Mouse (Mus musculus) kidney, postnatal 0 days (tissue): ENCODE results near the gene Lrch3. TPM values are rescaled to one million over a fixed set of nuclear protein-coding genes. Genes with fewer than 3 reads are reported as not detected.

Source experiments
- ATAC-seq: fragments of 200-750 bp; cut with Nextera tagmentation; replicated peaks from 2 replicates; pipeline ENCODE4 v1.8.0; 2017; ENCODE audit warnings: low read depth, moderate number of reproducible peaks, moderate TSS enrichment, moderate library complexity; ENCODE audit not compliant: low FRiP score
- DNase-seq: peaks from one replicate; pipeline ENCODE4 v3.0.0-alpha.2; 2016; ENCODE audit warnings: low spot score
- H3K27ac ChIP-seq: fragments of 300-500 bp; sonication (generic); 2 replicates; pipeline ENCODE4 v1.5.1; 2014; ENCODE audit warnings: mild to moderate bottlenecking
- H3K27me3 ChIP-seq: fragments of 300-500 bp; sonication (generic); 2 replicates; pipeline ENCODE4 v1.6.1; 2014; ENCODE audit warnings: low read length, mixed read lengths; ENCODE audit not compliant: insufficient read depth
- H3K36me3 ChIP-seq: fragments of 300-500 bp; sonication (generic); 2 replicates; pipeline ENCODE4 v1.6.1; 2014; ENCODE audit warnings: low read length, mixed read lengths; ENCODE audit not compliant: insufficient read depth
- H3K4me1 ChIP-seq: fragments of 300-500 bp; sonication (generic); replicated peaks from 2 replicates; pipeline ENCODE4 v1.6.1; 2014; ENCODE audit warnings: antibody characterized with exemption, low read length, mixed read lengths; ENCODE audit not compliant: insufficient read depth
- H3K4me2 ChIP-seq: fragments of 300-500 bp; sonication (generic); 2 replicates; pipeline ENCODE4 v1.6.1; 2014; ENCODE audit warnings: mild to moderate bottlenecking, low read length, moderate library complexity, mixed read lengths
- H3K4me3 ChIP-seq: fragments of 300-500 bp; sonication (generic); replicated peaks from 2 replicates; pipeline ENCODE4 v1.5.1; 2014; ENCODE audit warnings: low read depth, low read length
- H3K9ac ChIP-seq: fragments of 300-500 bp; sonication (generic); 2 replicates; pipeline ENCODE4 v1.6.1; 2014; ENCODE audit warnings: low read depth, low read length
- H3K9me3 ChIP-seq: fragments of 300-500 bp; sonication (generic); replicated peaks from 2 replicates; pipeline ENCODE4 v1.6.1; 2016; ENCODE audit warnings: low read length, inconsistent platforms, mixed read lengths
- CTCF ChIP-seq: IDR thresholded peaks from 2 replicates; pipeline ENCODE4 v1.5.1; 2016; ENCODE audit warnings: antibody characterized with exemption, low read depth, mild to moderate bottlenecking, moderate library complexity
- WGBS: fragments of 180-500 bp; shearing (Covaris S2); extraction: QIAGEN DNeasy Blood & Tissue Kit; methylation state at CpG from one replicate; pipeline ENCODE4 v1.1.7; 2014; 5-methylcytosine and 5-hydroxymethylcytosine counted together
- polyA plus RNA-seq: library from polyadenylated mRNA; unstranded; fragments of >200 nt; fragmentation: Nextera tagmentation; extraction: Ambion mirVana; gene quantifications from 2 replicates; pipeline ENCODE4 v1.2.1, GENCODE M21; 2015

Lrch3 gene
- polyA plus RNA-seq, 1 experiment from 2014 or later: 14.1 TPM

DNA sequence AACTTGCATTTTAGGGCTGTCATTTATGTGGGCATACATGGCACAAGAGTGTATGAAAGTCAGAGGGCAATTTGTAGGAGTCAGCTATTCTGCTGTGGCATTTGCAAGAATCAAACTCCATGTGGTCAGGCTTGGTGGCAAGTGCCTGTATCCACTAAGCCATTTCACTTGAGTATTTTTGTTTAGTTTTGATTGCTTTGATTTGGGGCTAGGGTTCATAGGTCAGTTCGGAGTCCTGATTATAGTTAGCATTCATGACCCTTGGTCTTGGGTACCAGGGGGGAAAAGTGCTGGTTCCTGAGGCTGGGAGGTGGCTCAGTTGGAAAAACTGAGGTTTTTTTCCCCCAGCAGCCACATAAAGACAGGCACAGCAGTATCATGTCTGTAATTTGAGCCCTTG, 145.6 kb downstream of the Lrch3 start:
- H3K9ac ChIP-seq: no peak overlapping the region
- DNase-seq (no peak), ATAC-seq (no peak)
- peaks cover 24% of the 10 kb centered on the region for H3K36me3 ChIP-seq
- H3K27ac ChIP-seq: no peak overlapping the region
- 48% methylated on average over 1 of the region's 1 CpGs for WGBS
- no peaks in the 10 kb centered on the region for H3K27me3 ChIP-seq
- no peak for TF ChIP-seq CTCF
- no peaks in the 10 kb centered on the region for H3K9me3 ChIP-seq
- H3K4me3 ChIP-seq: no peak overlapping the region
- H3K4me2 ChIP-seq: no peak overlapping the region
- peaks cover 4% of the 10 kb centered on the region for H3K4me1 ChIP-seq

DNA sequence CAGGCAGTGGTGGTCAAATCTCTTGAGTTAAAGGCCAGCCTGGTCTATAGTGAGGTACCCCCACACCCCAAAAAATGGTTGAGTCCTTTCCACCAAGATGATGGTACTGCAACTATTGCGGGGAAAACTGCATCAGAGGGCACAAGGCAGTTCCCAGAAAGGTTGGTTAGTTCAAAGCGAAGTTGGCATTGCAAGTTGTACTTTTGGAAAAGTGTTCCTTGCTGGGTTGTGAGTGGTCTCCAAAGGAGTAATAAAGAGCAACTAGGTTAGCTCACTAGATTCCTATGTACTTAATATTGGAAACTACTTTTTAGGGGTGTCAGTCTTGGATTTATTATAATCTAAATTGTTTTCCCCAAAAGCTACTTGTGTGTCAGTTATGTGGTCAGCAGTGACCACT, 147.0 kb downstream of the Lrch3 start:
- H3K9me3 ChIP-seq: no peaks in the 10 kb centered on the region
- peaks cover 24% of the 10 kb centered on the region for H3K36me3 ChIP-seq
- no peaks in the 10 kb centered on the region for H3K27me3 ChIP-seq
- ATAC-seq: no peak
- H3K4me2 ChIP-seq: no peak overlapping the region
- no peak overlapping the region for H3K4me3 ChIP-seq
- 93% methylated on average over 2 of the region's 2 CpGs for WGBS
- H3K27ac ChIP-seq: no peak overlapping the region
- no peak overlapping the region for H3K9ac ChIP-seq
- DNase-seq: no peak
- H3K4me1 ChIP-seq: peaks cover 4% of the 10 kb centered on the region
- no peak for TF ChIP-seq CTCF

DNA sequence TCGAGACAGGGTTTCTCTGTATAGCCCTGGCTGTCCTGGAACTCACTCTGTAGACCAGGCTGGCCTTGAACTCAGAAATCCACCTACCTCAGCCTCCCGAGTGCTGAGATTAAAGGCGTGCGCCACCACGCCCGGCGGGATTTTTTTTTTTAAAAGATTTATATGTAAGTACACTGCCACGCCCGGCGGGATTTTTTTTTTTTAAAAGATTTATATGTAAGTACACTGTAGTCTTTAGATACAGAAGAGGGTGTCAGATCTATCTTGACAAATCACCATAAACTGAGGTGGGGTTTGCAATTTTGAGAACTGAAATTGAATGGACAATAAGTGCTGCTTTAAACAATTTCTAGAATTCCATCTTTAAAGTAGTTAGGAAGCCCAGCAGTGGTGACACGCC, 147.5 kb downstream of the Lrch3 start:
- Histone ChIP-seq H3K27ac (peak overlapping the region; percentile 68), H3K4me2 (peak overlapping the region; percentile 91), H3K27me3 (no peaks in the 10 kb centered on the region), H3K9me3 (no peaks in the 10 kb centered on the region), H3K4me3 (0 out of 2 replicates have a peak overlapping the region, but pooled peaks have one; percentile 79), H3K36me3 (peaks cover 24% of the 10 kb centered on the region), H3K4me1 (peaks cover 4% of the 10 kb centered on the region), H3K9ac (no peak overlapping the region)
- no peak for ATAC-seq
- DNase-seq: no peak
- no peak for TF ChIP-seq CTCF
- WGBS: 49% methylated on average over 11 of the region's 11 CpGs

DNA sequence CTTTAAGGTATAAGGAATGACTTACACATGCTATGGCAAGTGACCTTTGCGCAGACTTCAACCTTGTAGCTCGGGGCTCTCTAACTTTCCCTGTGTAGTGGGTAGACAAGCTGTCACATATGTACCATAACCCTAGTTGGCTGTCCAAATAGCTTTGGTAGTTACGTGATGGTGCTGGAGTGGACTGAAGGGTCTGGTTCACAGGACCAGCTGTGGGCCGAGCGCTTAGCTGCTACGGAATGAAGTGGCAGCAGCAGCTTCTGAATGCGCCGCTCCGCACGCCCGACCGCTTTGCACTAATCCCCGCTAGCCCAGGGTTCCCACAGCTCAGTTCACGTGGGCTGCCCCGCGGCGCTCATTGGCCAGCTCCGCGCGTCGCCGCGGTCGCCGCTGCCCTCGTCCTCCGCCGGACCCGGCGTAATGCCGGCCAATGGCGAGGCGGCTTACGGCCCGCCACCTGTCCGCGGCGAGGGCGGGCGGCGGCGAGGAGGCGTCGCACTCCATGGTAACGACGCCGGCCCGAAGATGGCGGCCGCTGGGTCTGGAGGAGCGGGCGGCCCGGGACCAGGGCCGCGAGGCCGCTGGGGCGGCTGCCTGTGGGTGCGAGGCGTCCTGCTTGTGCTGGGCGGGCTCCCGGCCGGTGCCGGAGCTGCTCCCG, 148.3 kb downstream of the Lrch3 start, which contains the start of gene Lmln:
Gene Lmln, plus strand, starts transcription at position 498 of the 658 bp plus-strand sequence.
- peak within 1 kb of the TSS; percentile 68 for H3K27ac ChIP-seq
- peak; percentile 96 for DNase-seq
- H3K4me3 ChIP-seq: peak within 1 kb of the TSS; percentile 79
- H3K9ac ChIP-seq: peak within 1 kb of the TSS; percentile 74
- no peaks in the 10 kb centered on the region for H3K27me3 ChIP-seq
- no peaks in the 10 kb centered on the region for H3K9me3 ChIP-seq
- peaks cover 4% of the 10 kb centered on the region for H3K4me1 ChIP-seq
- H3K36me3 ChIP-seq: peaks cover 27% of the 10 kb centered on the region
- peak within 1 kb of the TSS; percentile 91 for H3K4me2 ChIP-seq
- no peak for TF ChIP-seq CTCF
- WGBS: under 1% methylated on average over 63 of the region's 64 CpGs
- peak; percentile 95 for ATAC-seq

DNA sequence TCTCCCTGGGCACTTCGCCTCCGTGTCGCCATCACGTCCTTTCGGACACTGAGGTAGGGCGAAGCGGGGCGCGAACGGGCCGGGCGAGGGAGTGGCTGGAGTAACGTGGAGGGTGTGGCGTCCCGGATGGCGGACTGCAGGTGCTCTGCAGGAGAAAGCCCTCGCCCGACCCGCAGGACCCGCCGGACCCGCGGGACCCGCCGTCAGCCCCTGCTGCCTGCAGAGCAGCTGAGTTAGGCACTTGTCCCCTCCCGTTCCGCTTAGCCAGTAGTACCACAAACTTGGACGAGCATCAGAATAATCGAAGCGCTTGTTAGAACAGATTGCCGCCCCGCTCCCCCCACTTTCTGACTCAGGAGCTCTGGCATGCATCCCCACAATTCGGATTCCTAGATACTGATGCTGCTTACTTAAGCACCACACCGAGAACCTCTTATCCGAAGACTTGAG, 148.8 kb downstream of the Lrch3 start:
- Histone ChIP-seq H3K36me3 (peaks cover 27% of the 10 kb centered on the region), H3K9ac (peak overlapping the region; percentile 74), H3K4me2 (peak overlapping the region; percentile 91), H3K9me3 (no peaks in the 10 kb centered on the region), H3K27ac (peak overlapping the region; percentile 68; the same call in 1 of the 2 replicates), H3K4me1 (peaks cover 4% of the 10 kb centered on the region), H3K4me3 (peak overlapping the region; percentile 79), H3K27me3 (no peaks in the 10 kb centered on the region)
- under 1% methylated on average over 29 of the region's 35 CpGs for whole genome bisulfite sequencing
- ATAC-seq (peak; percentile 67; the same call in 1 of the 2 replicates), DNase-seq (peak; percentile 40)
- no peak for TF ChIP-seq CTCF

DNA sequence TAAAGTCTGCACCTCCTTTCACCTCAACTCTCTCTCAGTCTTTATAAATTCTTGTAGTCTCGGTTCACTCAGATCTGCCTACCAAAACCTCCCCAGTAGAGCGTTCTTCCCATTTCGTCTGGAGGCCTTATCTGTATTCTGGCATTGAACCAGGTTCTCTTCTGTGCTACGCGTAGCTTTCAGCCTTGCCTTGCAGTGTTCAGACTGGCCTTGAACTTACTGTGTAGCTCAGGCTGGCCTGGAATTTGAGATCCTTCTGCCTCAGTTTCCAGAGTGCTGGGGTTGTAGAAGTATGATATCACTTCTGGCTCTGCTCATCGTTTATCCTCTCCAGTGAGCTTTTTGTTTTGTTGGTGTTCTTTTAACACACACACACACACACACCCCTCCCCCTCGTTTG, 149.4 kb downstream of the Lrch3 start:
- Histone ChIP-seq H3K9ac (peak overlapping the region; percentile 74), H3K36me3 (peaks cover 24% of the 10 kb centered on the region), H3K9me3 (no peaks in the 10 kb centered on the region), H3K4me3 (peak overlapping the region; percentile 79), H3K4me1 (peaks cover 4% of the 10 kb centered on the region), H3K27ac (peak overlapping the region; percentile 68; the same call in 1 of the 2 replicates), H3K27me3 (no peaks in the 10 kb centered on the region), H3K4me2 (peak overlapping the region; percentile 91)
- ATAC-seq (no peak), DNase-seq (no peak)
- 23% methylated on average over 7 of the region's 7 CpGs for WGBS
- no peak for TF ChIP-seq CTCF
